Mouse (Mus musculus) heart, postnatal 0 days (tissue): Measurements from ENCODE around the gene Birc3.

Experiments used
- CTCF ChIP-seq: IDR thresholded peaks from 2 replicates; pipeline ENCODE4 v1.5.1; 2016; ENCODE audit warnings: antibody characterized with exemption, control low read depth, low read depth
- EP300 ChIP-seq: IDR thresholded peaks from 2 replicates; pipeline ENCODE4 v1.6.1; 2016; ENCODE audit warnings: antibody characterized with exemption, low read depth

DNA sequence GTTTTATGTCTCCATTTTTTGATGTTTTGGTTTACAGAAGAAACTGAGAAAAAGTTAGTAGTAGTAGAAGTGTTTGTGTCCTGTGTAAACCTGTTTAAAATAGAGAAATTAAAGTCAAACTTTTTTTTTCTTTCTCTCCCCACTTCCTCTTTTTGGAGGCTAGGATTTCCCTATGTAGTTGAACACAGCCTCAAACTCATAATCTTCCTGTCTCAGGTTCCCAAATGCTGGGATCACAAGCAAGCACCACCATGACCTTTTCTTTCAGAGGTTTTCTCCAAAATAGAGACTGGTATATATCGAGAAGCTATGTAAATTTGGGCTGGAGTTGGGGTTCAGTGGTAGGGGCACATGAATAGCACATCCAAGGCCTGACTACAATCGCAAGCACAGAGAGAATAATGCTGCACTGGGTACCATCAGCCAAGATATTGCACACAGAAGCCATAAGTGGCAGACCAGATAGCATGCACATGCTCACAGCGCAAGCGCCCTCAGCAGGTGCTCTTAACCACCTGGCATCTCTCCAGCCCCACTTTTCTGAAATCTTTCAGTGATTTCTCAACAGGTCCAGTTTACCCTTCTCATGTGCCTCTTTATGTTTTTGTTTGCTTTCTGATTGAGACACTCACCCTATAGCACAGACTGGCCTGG lies 4.0 kb downstream of the Birc3 start:
- TF ChIP-seq CTCF, result no peak
- no peak for TF ChIP-seq EP300
